Mouse (Mus musculus): ENCODE data around the gene March8.

- TF ChIP-seq MYOD1 (IDR thresholded peaks at IDR 0.05; ENCODE audit: control insufficient read depth, insufficient read length, low read depth), result peak; percentile 28
- TF ChIP-seq CTCF (IDR thresholded peaks at IDR 0.05; ENCODE audit: control insufficient read depth, insufficient read depth, insufficient read length), result no peak
- no peak for TF ChIP-seq USF1 (IDR thresholded peaks at IDR 0.05; ENCODE audit: low read depth)
- TF ChIP-seq MAX (IDR thresholded peaks at IDR 0.05), result no peak
- TF ChIP-seq CEBPB (IDR thresholded peaks at IDR 0.05; ENCODE audit: low read depth), result no peak
- no peak for TF ChIP-seq FOSL1 (IDR thresholded peaks at IDR 0.05; ENCODE audit: insufficient read depth, low read length, poor library complexity, severe bottlenecking)
- no peak for TF ChIP-seq MYOG (IDR thresholded peaks at IDR 0.05; ENCODE audit: control insufficient read depth, extremely low read depth, insufficient read length)
These were observed 102.6 kb downstream of the March8 start for GRCm38 (mm10) chr6:116440447-116440846.

Measured in C2C12 (cell line).